Mouse (Mus musculus) heart, postnatal 0 days (tissue): Measurements from ENCODE around the gene Trio.

Experiments used
- CTCF ChIP-seq: IDR thresholded peaks from 2 replicates; pipeline ENCODE4 v1.5.1; 2016; ENCODE audit warnings: antibody characterized with exemption, control low read depth, low read depth
- EP300 ChIP-seq: IDR thresholded peaks from 2 replicates; pipeline ENCODE4 v1.6.1; 2016; ENCODE audit warnings: antibody characterized with exemption, low read depth

DNA sequence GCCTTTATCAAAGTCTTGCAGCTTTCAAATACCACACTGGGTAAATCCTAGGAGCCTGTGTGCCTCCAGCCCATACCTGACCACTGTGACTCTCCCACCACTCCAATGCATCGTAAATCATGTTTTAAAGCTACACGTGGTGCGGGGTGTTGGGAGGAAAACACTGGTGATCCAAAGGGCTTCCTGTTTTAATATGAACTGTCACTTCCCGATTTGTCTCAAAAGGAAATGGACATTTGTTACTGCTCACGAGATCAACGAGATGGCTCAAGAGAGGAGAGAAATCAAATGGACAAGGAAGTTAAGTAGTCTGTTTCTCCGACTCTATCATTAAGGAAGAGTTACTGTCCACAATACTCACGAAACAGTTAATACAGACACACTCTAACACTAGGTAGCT, 84.6 kb downstream of the Trio start:
- TF ChIP-seq CTCF = no peak
- TF ChIP-seq EP300 = no peak
